Mouse (Mus musculus): Measurements from ENCODE around the gene Dcst1.

DNA sequence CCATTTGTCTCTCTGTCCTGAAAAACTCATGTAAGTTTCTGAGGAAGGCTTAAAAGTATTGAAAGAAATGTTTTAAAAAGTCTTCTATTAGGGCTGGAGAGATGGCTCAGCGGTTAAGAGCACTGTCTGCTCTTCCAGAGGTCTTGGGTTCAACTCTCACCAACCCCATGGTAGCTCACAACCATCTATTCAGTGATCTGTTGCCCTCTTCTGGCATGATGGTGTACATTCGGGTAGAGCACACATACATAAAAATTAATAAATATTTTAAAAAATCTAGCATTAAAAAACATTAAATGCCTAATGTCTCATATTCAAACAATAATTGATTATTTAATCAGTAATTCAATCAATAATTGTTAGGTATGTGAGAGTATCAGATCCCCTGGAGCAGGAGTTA is 64.5 kb downstream of the Dcst1 start:
- no peak for TF ChIP-seq GATA1 (IDR thresholded peaks at IDR 0.05; ENCODE audit: borderline replicate concordance, low read length)
- no peak for TF ChIP-seq FLI1 (IDR thresholded peaks at IDR 0.05; ENCODE audit: low read length)
